Mouse (Mus musculus) liver, adult (tissue): ENCODE measurements around the gene Stum.

Experiments used
- GATA4 ChIP-seq: IDR thresholded peaks from 2 replicates; pipeline ENCODE4 v1.6.1; 2014; ENCODE audit warnings: mild to moderate bottlenecking, low read length; ENCODE audit not compliant: insufficient replicate concordance

Stum gene

DNA sequence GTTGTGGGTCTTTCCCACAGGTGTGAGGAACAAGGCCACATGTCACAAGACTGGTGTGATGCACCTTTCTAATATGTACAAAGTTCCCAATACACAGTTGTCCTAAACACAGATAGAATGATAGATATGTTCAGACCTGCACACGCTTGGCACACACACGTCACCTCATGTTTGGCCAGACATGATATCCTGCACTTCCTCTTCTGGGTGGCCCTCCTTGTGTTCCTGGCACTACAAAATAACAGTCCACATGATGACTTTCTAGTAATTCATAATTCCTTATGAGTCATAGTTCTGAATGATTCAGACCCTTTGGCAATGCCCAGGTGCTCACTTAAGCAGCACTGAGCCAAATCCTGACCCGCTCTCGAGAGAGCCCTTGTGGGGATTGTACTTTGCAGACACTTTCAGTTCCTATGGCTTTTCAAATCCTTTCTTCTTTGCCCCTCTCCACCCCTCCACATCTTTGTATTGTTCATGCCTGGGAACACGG, 20.3 kb downstream of the Stum start:
- no peak for TF ChIP-seq GATA4

DNA sequence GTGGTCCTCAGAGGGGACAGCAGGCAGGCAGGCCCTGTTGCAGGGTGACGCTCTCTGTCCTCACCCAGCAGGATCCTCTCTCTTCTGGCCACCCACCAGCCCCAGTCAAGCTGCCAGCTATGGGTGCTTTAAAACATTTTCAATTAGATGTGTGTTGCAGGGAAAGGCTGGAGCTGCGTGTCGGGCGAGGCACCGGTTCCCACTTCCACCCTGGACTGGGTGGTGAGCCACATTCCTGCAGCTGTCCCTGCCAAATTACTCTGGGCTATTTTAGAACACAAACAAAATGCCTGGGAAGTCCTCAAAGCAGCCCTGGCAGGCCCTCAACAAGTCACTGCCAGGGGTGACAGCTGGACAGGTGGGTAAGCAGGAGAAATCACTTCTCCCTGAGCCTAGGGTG, 20.9 kb downstream of the Stum start:
- TF ChIP-seq GATA4: no peak

GRCm38 (mm10) chr1:180460721-180461120, 22.6 kb downstream of the Stum start:
- no peak for TF ChIP-seq GATA4

DNA sequence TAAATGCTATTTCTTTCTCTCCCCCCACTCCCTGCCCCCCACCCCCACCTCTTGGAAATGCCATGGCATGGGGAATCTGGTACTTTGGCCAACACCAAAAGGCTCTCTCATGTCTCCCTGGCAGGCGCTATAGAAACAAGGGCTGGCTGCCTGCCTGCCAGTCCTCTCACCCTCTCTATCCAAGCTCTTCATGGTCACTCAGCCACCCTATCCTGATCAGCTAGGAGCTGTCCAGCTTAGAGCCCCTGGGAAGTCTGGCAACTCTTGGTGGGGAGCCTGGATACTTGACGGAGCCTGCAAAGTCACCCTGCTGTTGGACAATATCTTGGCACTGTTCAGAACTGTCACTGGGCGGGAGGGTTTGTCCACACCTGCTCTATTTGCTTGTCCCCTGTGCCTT, 24.6 kb downstream of the Stum start:
- TF ChIP-seq GATA4: no peak

DNA sequence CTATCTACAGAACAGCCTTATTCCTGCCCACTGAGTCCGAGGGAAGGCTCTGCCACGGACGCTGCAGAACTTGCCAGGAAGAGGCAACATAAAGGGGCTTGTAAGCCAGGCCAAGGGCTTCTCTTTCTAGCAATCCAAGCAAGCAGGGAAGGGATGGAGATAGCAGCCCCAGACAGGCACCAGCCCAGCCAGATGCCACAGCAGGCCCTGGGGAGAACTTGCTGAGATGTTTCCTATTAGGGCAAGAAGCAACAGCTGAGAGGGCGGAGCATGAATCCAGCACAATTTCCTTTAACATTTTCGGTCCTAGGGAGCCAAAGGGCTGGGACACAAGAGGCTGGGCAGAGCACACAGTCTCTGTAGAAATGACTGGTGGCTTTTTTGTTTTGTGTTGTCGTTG, 25.0 kb downstream of the Stum start:
- TF ChIP-seq GATA4: no peak

- no peak for TF ChIP-seq GATA4
These were observed 33.7 kb downstream of the Stum start for GRCm38 (mm10) chr1:180449641-180450040.

GRCm38 (mm10) chr1:180444411-180444810, 38.9 kb downstream of the Stum start:
- no peak for TF ChIP-seq GATA4

DNA sequence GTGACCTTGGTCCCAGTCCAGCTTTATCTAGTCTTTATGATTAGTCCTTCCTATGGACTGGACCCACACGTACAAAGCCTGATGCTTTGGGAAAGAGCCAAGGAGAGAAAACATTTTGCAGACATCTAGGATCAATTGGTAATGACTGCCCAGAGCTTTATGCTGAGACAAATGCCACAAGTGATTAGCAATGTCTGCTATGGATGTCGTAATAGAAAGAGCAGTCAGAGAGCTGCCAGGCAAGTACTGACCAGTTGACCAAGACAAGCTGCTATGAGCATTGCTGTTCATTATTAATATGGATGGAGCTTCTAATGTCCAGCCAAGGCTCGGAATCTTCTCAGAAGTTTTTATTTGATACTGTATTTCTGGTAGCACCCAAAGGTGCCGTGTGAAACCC, 43.8 kb downstream of the Stum start:
- no peak for TF ChIP-seq GATA4

GRCm38 (mm10) chr1:180434925-180435324, 48.4 kb downstream of the Stum start:
- no peak for TF ChIP-seq GATA4

- TF ChIP-seq GATA4: no peak
These were observed 49.3 kb downstream of the Stum start for GRCm38 (mm10) chr1:180433796-180434566.

GRCm38 (mm10) chr1:180433098-180433538, 50.2 kb downstream of the Stum start:
- TF ChIP-seq GATA4: no peak

DNA sequence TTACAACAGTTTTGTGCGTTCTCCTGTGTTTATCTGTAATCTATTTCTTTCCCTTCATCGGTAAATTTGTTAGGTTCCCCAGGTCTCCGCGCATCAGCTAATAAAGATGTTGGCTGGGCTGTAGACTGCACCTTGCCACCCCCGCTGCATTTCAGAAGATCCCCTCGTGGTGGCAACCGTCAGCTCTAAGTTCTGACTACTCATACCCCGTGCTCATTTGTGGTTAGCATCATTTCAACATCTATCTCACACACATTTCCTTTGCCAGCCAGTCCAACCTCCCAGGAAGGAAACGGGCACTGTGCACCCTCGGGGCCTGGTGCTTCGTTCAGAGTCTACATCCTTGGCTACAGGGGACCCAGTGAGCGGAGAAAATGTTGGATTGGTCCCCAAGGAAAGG, 51.5 kb downstream of the Stum start:
- TF ChIP-seq GATA4: no peak

DNA sequence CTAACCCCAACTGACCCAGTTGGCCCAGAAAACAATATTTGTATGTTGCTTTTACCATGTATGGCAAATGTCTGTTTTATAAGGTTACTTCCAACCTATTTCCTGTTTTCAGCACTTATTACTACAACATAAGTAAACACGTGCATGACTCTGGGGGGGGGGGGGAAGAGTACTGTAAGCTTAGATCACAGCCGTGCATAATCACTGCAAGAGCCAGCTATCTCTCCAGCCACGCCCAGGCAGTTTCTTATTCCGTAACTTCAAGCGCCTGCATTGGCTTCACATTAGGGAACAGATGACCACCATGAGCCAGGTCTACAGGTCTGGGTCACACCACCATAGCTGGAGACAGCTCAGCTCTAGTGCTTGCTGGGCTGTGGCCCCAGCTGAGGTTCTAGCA, 53.5 kb downstream of the Stum start:
- no peak for TF ChIP-seq GATA4

DNA sequence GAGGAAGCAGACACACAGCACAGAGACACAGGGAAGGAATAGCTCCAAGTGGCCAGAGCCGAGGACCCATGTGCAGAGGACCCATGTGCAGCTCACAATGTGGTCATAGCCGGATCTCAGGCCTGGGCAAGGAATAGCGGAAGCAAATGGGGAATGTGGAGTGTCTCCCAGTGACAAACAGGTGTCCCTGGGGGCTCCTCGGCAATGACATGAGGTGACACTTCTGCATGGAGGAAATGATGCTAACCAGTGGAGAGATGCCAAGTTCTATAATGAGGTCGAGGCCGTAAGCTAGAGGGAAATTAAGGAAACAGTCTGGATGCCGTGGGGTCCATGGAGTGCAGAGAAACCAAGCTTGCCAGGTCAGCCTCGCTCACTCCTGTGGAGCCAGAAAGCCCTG, 54.4 kb downstream of the Stum start:
- TF ChIP-seq GATA4: no peak

DNA sequence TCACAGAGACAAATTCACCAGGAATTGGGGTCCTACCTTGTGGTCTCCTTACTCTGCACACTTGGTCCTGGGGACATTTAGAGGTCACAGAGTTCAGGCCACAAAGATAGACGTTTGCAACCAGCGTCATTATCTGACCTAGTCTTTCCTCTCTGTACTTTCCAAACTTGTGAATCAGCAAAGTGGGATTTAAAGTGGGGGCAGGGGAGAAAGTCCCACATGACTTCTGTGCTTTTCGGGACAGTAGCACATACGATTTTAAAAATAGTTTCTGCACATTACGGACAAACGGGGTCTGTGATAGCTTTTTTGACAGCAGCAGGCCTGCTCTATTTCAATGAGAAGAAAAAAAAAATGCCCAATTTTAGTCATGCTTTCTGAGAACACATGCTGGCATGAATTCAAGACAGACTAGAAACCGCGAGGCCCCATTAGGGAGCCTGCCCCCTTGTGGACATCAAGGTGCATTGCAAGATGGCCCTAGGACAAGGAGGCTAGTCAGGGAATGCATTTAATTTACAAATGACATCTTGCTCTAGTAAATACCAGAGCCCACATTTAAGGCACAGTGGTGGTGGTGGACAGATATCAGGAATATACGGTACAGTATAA, 55.1 kb downstream of the Stum start:
- TF ChIP-seq GATA4: no peak

GRCm38 (mm10) chr1:180427685-180428084, 55.6 kb downstream of the Stum start:
- TF ChIP-seq GATA4: no peak
